Comparison of ENCODE assay signal across 9 mouse cellular contexts in the genomic region with DNA sequence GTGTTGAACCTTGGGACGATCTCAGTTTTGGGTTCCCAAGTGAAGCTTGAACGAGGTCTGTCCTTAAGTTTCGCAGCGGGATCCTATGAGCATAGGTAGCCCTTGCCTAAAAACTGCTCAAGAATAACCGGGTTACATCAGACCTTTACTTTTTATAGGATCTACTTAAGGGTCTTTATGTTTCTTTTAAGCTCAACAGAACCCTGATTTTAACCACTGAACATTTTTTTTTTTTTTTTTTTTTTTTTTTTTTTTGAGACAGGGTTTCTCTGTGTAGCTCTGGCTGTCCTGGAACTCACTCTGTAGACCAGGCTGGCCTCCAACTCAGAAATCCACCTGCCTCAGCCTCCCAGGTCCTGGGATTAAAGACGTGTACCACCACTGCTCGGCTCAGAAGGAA. TPM values are rescaled to one million over a fixed set of nuclear protein-coding genes. Genes with fewer than 3 reads are reported as not detected.
DNase-seq lines count a peak whose midpoint lies in the region; ATAC-seq and TF ChIP-seq lines count a peak whose summit lies in the region.
"Not testable (repeated sequence)": the region's sequence is repeated elsewhere in the genome, so short reads cannot be mapped to it uniquely, and the experiment has no call there.
"Had no signal": no experiment of that assay in that cellular context is flagged by ENCODE, and none has a peak within 500 bp of the region (broad histone marks: within the 10 kb centered on the region; RNA-seq: fewer than 3 reads in every experiment).

No protein-coding gene starts in this region.

- peak overlapping the region; percentile 52 for H3K4me3 ChIP-seq in C2C12 (ENCODE audit: insufficient read depth, poor library complexity, severe bottlenecking)
- peak overlapping the region; percentile 92 for H3K4me3 ChIP-seq in embryonic facial prominence, embryonic 10.5 days
- peak overlapping the region; percentile 66 for H3K4me3 ChIP-seq in forebrain, embryonic 15.5 days
- H3K4me3 ChIP-seq in hindbrain, embryonic 10.5 days = peak overlapping the region; percentile 94
- peak overlapping the region; percentile 96 for H3K4me3 ChIP-seq in kidney, embryonic 14.5 days (ENCODE audit: low read length)
- peak overlapping the region; percentile 98 for H3K4me3 ChIP-seq in liver, embryonic 11.5 days (ENCODE audit: low read depth, low read length)
- peak overlapping the region; percentile 99 for H3K4me3 ChIP-seq in megakaryocyte, embryonic 14.5 days (replicated peaks)
- peak overlapping the region; percentile 62 for H3K4me3 ChIP-seq in neural tube, embryonic 14.5 days (ENCODE audit: low read depth, low read length)

- H3K27ac ChIP-seq in embryonic facial prominence, embryonic 10.5 days (replicated peaks) = peak overlapping the region; percentile 99
- H3K27ac ChIP-seq in forebrain, embryonic 15.5 days (replicated peaks) = peak overlapping the region; percentile 99
- peak overlapping the region; percentile 100 for H3K27ac ChIP-seq in hindbrain, embryonic 10.5 days
- H3K27ac ChIP-seq in kidney, embryonic 14.5 days (ENCODE audit: low read depth, low read length) = peak overlapping the region; percentile 95; the same call in 1 of the 2 replicates
- peak overlapping the region; percentile 98 for H3K27ac ChIP-seq in liver, embryonic 11.5 days (ENCODE audit: low read depth, low read length)
- peak overlapping the region; percentile 96 for H3K27ac ChIP-seq in neural tube, embryonic 14.5 days (ENCODE audit: low read depth, low read length)

- H3K9ac ChIP-seq in forebrain, embryonic 15.5 days (replicated peaks) = peak overlapping the region; percentile 87
- peak overlapping the region; percentile 96 for H3K9ac ChIP-seq in kidney, embryonic 14.5 days (ENCODE audit: low read depth, low read length)
- peak overlapping the region; percentile 96 for H3K9ac ChIP-seq in liver, embryonic 11.5 days (ENCODE audit: low read depth, low read length)
- peak overlapping the region; percentile 84 for H3K9ac ChIP-seq in neural tube, embryonic 14.5 days (replicated peaks; ENCODE audit: low read depth, low read length)

- H3ac ChIP-seq in C2C12 (ENCODE audit: control insufficient read depth, insufficient read length, low read depth) = peak overlapping the region; percentile 53

- H3K36me3 ChIP-seq in C2C12 (ENCODE audit: control insufficient read depth, insufficient read depth) = peaks cover 22% of the 10 kb centered on the region
- peaks cover 26% of the 10 kb centered on the region for H3K36me3 ChIP-seq in embryonic facial prominence, embryonic 10.5 days (replicated peaks)
- H3K36me3 ChIP-seq in forebrain, embryonic 15.5 days = peaks cover 21% of the 10 kb centered on the region
- H3K36me3 ChIP-seq in hindbrain, embryonic 10.5 days = peaks cover 25% of the 10 kb centered on the region
- H3K36me3 ChIP-seq in kidney, embryonic 14.5 days (ENCODE audit: control insufficient read depth, insufficient read depth, low read length) = peaks cover 26% of the 10 kb centered on the region
- not testable (repeated sequence) for H3K36me3 ChIP-seq in liver, embryonic 11.5 days (ENCODE audit: control insufficient read depth, insufficient read depth, low read length); neural tube, embryonic 14.5 days (ENCODE audit: control insufficient read depth, insufficient read depth, low read length)
- peaks cover 49% of the 10 kb centered on the region for H3K36me3 ChIP-seq in megakaryocyte, embryonic 14.5 days (replicated peaks; ENCODE audit: low read length)

- peaks cover 37% of the 10 kb centered on the region for H3K79me2 ChIP-seq in C2C12 (ENCODE audit: control insufficient read depth, insufficient read depth)

- not testable (repeated sequence) for ATAC-seq in forebrain, embryonic 15.5 days (replicated peaks); kidney, embryonic 14.5 days (ENCODE audit: low FRiP score, low TSS enrichment); liver, embryonic 11.5 days (replicated peaks; ENCODE audit: low FRiP score); neural tube, embryonic 14.5 days (ENCODE audit: low read depth)

- peaks cover 26% of the 10 kb centered on the region for H3K79me3 ChIP-seq in C2C12 (ENCODE audit: low read depth)

- WGBS in embryonic facial prominence, embryonic 10.5 days = 82% methylated on average over 7 of the region's 7 CpGs
- 77% methylated on average over 7 of the region's 7 CpGs for WGBS in forebrain, embryonic 15.5 days
- WGBS in hindbrain, embryonic 10.5 days = 77% methylated on average over 7 of the region's 7 CpGs
- 81% methylated on average over 7 of the region's 7 CpGs for WGBS in kidney, embryonic 14.5 days
- 74% methylated on average over 7 of the region's 7 CpGs for WGBS in liver, embryonic 11.5 days
- WGBS in neural tube, embryonic 14.5 days = 77% methylated on average over 7 of the region's 7 CpGs

- H3K9me3 ChIP-seq in embryonic facial prominence, embryonic 10.5 days; forebrain, embryonic 15.5 days; hindbrain, embryonic 10.5 days; kidney, embryonic 14.5 days (ENCODE audit: control insufficient read depth, low read length); liver, embryonic 11.5 days (ENCODE audit: control insufficient read depth, low read length); megakaryocyte, embryonic 14.5 days; neural tube, embryonic 14.5 days (ENCODE audit: control insufficient read depth, low read length): not testable (repeated sequence)

- TF ChIP-seq CTCF in C2C12 (IDR thresholded peaks at IDR 0.05; ENCODE audit: control insufficient read depth, insufficient read depth, insufficient read length) = not testable (repeated sequence)

- DNase-seq in embryonic facial prominence, embryonic 10.5 days (ENCODE audit: low spot score); hindbrain, embryonic 10.5 days (ENCODE audit: low spot score); liver, embryonic 11.5 days (ENCODE audit: low spot score): not testable (repeated sequence)

- peak overlapping the region; percentile 56 for H3K4me2 ChIP-seq in forebrain, embryonic 15.5 days (replicated peaks)
- peak overlapping the region; percentile 82 for H3K4me2 ChIP-seq in kidney, embryonic 14.5 days (replicated peaks; ENCODE audit: low read depth, low read length)
- peak overlapping the region; percentile 94 for H3K4me2 ChIP-seq in liver, embryonic 11.5 days
- H3K4me2 ChIP-seq in neural tube, embryonic 14.5 days (ENCODE audit: low read depth, low read length) = peak overlapping the region; percentile 72

- H3K27me3 ChIP-seq in C2C12 (ENCODE audit: control insufficient read depth, insufficient read depth, insufficient read length); embryonic facial prominence, embryonic 10.5 days (replicated peaks; ENCODE audit: low read depth, poor library complexity, severe bottlenecking); forebrain, embryonic 15.5 days; hindbrain, embryonic 10.5 days (ENCODE audit: insufficient read depth, poor library complexity, severe bottlenecking); kidney, embryonic 14.5 days (ENCODE audit: control insufficient read depth, insufficient read depth, low read length); liver, embryonic 11.5 days (replicated peaks; ENCODE audit: control insufficient read depth, insufficient read depth, low read length); megakaryocyte, embryonic 14.5 days (replicated peaks); neural tube, embryonic 14.5 days (ENCODE audit: control insufficient read depth, insufficient read depth, low read length): not testable (repeated sequence)

- H3K4me1 ChIP-seq in embryonic facial prominence, embryonic 10.5 days = peaks cover 30% of the 10 kb centered on the region
- peaks cover 19% of the 10 kb centered on the region for H3K4me1 ChIP-seq in forebrain, embryonic 15.5 days
- peaks cover 34% of the 10 kb centered on the region for H3K4me1 ChIP-seq in hindbrain, embryonic 10.5 days (replicated peaks)
- H3K4me1 ChIP-seq in kidney, embryonic 14.5 days (ENCODE audit: control insufficient read depth, insufficient read depth, low read length) = peaks cover 17% of the 10 kb centered on the region
- peaks cover 27% of the 10 kb centered on the region for H3K4me1 ChIP-seq in liver, embryonic 11.5 days (replicated peaks; ENCODE audit: control insufficient read depth, insufficient read depth, low read length)
- H3K4me1 ChIP-seq in megakaryocyte, embryonic 14.5 days = peaks cover 75% of the 10 kb centered on the region
- H3K4me1 ChIP-seq in neural tube, embryonic 14.5 days (ENCODE audit: control insufficient read depth, insufficient read depth, low read length) = not testable (repeated sequence)

RNA-seq across cellular contexts. Expression of a gene that starts 0.6 kb away (rescaled TPM):
- polyA plus RNA-seq in C2C12 (2012; fragmentation: generic; extraction: Trizol) = 20.9 TPM
- 14.7 and 15.2 TPM in 2 replicates for polyA plus RNA-seq in embryonic facial prominence, embryonic 10.5 days (2016; fragmentation: Nextera tagmentation; extraction: Ambion mirVana)
- polyA plus RNA-seq in forebrain, embryonic 15.5 days (2015; fragmentation: Nextera tagmentation; extraction: Ambion mirVana) = 22.4 and 24.8 TPM in 2 replicates
- 16.5 and 18.7 TPM in 2 replicates for polyA plus RNA-seq in hindbrain, embryonic 10.5 days (2016; fragmentation: Nextera tagmentation; extraction: Ambion mirVana)
- polyA plus RNA-seq in kidney, embryonic 14.5 days (2014; fragmentation: Nextera tagmentation; extraction: Ambion mirVana) = 32.6 and 34.7 TPM in 2 replicates
- polyA plus RNA-seq in liver, embryonic 11.5 days (2014; fragmentation: Nextera tagmentation; extraction: Ambion mirVana) = 24.2 and 26.0 TPM in 2 replicates
- 32.9 and 47.6 TPM in 2 replicates for polyA plus RNA-seq in megakaryocyte, embryonic 14.5 days (2012; ENCODE audit: insufficient read depth, low replicate concordance)
- polyA plus RNA-seq in neural tube, embryonic 14.5 days (2014; fragmentation: Nextera tagmentation; extraction: Ambion mirVana) = 22.4 and 23.3 TPM in 2 replicates

RNA-seq across cellular contexts. Expression of a gene that starts 6.2 kb away (rescaled TPM):
- 15.0 TPM for polyA plus RNA-seq in C2C12 (2012; fragmentation: generic; extraction: Trizol)
- 12.9 and 13.6 TPM in 2 replicates for polyA plus RNA-seq in embryonic facial prominence, embryonic 10.5 days (2016; fragmentation: Nextera tagmentation; extraction: Ambion mirVana)
- 8.7 and 8.8 TPM in 2 replicates for polyA plus RNA-seq in forebrain, embryonic 15.5 days (2015; fragmentation: Nextera tagmentation; extraction: Ambion mirVana)
- polyA plus RNA-seq in hindbrain, embryonic 10.5 days (2016; fragmentation: Nextera tagmentation; extraction: Ambion mirVana) = 10.3 and 11.9 TPM in 2 replicates
- 12.9 and 19.7 TPM in 2 replicates for polyA plus RNA-seq in kidney, embryonic 14.5 days (2014; fragmentation: Nextera tagmentation; extraction: Ambion mirVana)
- 22.0 and 23.7 TPM in 2 replicates for polyA plus RNA-seq in liver, embryonic 11.5 days (2014; fragmentation: Nextera tagmentation; extraction: Ambion mirVana)
- polyA plus RNA-seq in megakaryocyte, embryonic 14.5 days (2012; ENCODE audit: insufficient read depth, low replicate concordance) = 27.3 and 62.4 TPM in 2 replicates
- 4.6 and 6.8 TPM in 2 replicates for polyA plus RNA-seq in neural tube, embryonic 14.5 days (2014; fragmentation: Nextera tagmentation; extraction: Ambion mirVana)

RNA-seq across cellular contexts. Expression of a gene that starts 9.6 kb away (rescaled TPM):
- 1.4 TPM for polyA plus RNA-seq in C2C12 (2012; fragmentation: generic; extraction: Trizol)
- polyA plus RNA-seq in embryonic facial prominence, embryonic 10.5 days (2016; fragmentation: Nextera tagmentation; extraction: Ambion mirVana) = not detected in 2 replicates
- not detected in 2 replicates for polyA plus RNA-seq in forebrain, embryonic 15.5 days (2015; fragmentation: Nextera tagmentation; extraction: Ambion mirVana)
- not detected in 2 replicates for polyA plus RNA-seq in hindbrain, embryonic 10.5 days (2016; fragmentation: Nextera tagmentation; extraction: Ambion mirVana)
- polyA plus RNA-seq in kidney, embryonic 14.5 days (2014; fragmentation: Nextera tagmentation; extraction: Ambion mirVana) = not detected in 2 replicates
- not detected in 2 replicates for polyA plus RNA-seq in liver, embryonic 11.5 days (2014; fragmentation: Nextera tagmentation; extraction: Ambion mirVana)
- not detected in 2 replicates for polyA plus RNA-seq in megakaryocyte, embryonic 14.5 days (2012; ENCODE audit: insufficient read depth, low replicate concordance)
- polyA plus RNA-seq in neural tube, embryonic 14.5 days (2014; fragmentation: Nextera tagmentation; extraction: Ambion mirVana) = 0.64 TPM in 1 of 2 replicates, not detected in the other
- polyA plus RNA-seq: gonadal fat pad, adult 2 months had no signal

RNA-seq across cellular contexts. Expression of a gene that starts 24.6 kb away (rescaled TPM):
- 8.3 TPM for polyA plus RNA-seq in C2C12 (2012; fragmentation: generic; extraction: Trizol)
- 6.8 and 8.0 TPM in 2 replicates for polyA plus RNA-seq in embryonic facial prominence, embryonic 10.5 days (2016; fragmentation: Nextera tagmentation; extraction: Ambion mirVana)
- polyA plus RNA-seq in forebrain, embryonic 15.5 days (2015; fragmentation: Nextera tagmentation; extraction: Ambion mirVana) = 7.4 TPM in 2 replicates
- polyA plus RNA-seq in hindbrain, embryonic 10.5 days (2016; fragmentation: Nextera tagmentation; extraction: Ambion mirVana) = 7.4 and 7.8 TPM in 2 replicates
- polyA plus RNA-seq in kidney, embryonic 14.5 days (2014; fragmentation: Nextera tagmentation; extraction: Ambion mirVana) = 18.0 and 18.7 TPM in 2 replicates
- polyA plus RNA-seq in liver, embryonic 11.5 days (2014; fragmentation: Nextera tagmentation; extraction: Ambion mirVana) = 31.4 and 32.4 TPM in 2 replicates
- polyA plus RNA-seq in megakaryocyte, embryonic 14.5 days (2012; ENCODE audit: insufficient read depth, low replicate concordance) = 13.9 and 53.3 TPM in 2 replicates
- polyA plus RNA-seq in neural tube, embryonic 14.5 days (2014; fragmentation: Nextera tagmentation; extraction: Ambion mirVana) = 7.0 and 9.6 TPM in 2 replicates

RNA-seq across cellular contexts. Expression of a gene that starts 31.5 kb away (rescaled TPM):
- polyA plus RNA-seq in C2C12 (2012; fragmentation: generic; extraction: Trizol) = 26.9 TPM
- polyA plus RNA-seq in embryonic facial prominence, embryonic 10.5 days (2016; fragmentation: Nextera tagmentation; extraction: Ambion mirVana) = 8.9 and 9.0 TPM in 2 replicates
- 9.4 and 10.5 TPM in 2 replicates for polyA plus RNA-seq in forebrain, embryonic 15.5 days (2015; fragmentation: Nextera tagmentation; extraction: Ambion mirVana)
- polyA plus RNA-seq in hindbrain, embryonic 10.5 days (2016; fragmentation: Nextera tagmentation; extraction: Ambion mirVana) = 8.6 and 8.9 TPM in 2 replicates
- 6.2 and 10.0 TPM in 2 replicates for polyA plus RNA-seq in kidney, embryonic 14.5 days (2014; fragmentation: Nextera tagmentation; extraction: Ambion mirVana)
- polyA plus RNA-seq in liver, embryonic 11.5 days (2014; fragmentation: Nextera tagmentation; extraction: Ambion mirVana) = 3.1 and 3.7 TPM in 2 replicates
- polyA plus RNA-seq in megakaryocyte, embryonic 14.5 days (2012; ENCODE audit: insufficient read depth, low replicate concordance) = 54.6 and 102 TPM in 2 replicates
- 6.5 and 9.1 TPM in 2 replicates for polyA plus RNA-seq in neural tube, embryonic 14.5 days (2014; fragmentation: Nextera tagmentation; extraction: Ambion mirVana)
